In the genomic region with DNA sequence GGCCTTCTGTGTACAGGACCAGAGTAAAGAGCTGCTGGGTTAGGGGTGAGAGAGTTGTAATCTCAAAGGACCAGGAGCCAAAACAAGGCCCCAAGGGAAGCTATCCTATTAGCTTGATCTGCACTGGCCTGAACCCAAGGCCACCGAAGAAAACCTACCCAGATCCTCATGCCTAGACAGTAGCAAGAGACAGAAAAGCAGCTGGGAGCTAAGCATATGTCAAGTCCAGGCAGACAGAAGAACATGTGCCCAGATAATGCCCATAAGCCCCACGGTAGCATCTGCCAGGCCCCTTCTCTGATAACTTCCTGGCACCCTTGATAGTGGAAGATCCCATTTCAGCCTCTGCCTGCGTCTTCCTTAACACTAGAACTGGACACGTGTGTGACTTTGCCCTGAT, we compare ENCODE assay signal across 22 mouse cellular contexts. TPM values are rescaled to one million over a fixed set of nuclear protein-coding genes. Genes with fewer than 3 reads are reported as not detected.
DNase-seq lines count a peak whose midpoint lies in the region; ATAC-seq lines count a peak whose summit lies in the region.
"Had no signal": no experiment of that assay in that cellular context is flagged by ENCODE, and none has a peak within 500 bp of the region (broad histone marks: within the 10 kb centered on the region; RNA-seq: fewer than 3 reads in every experiment).

No protein-coding gene starts in this region.

- intact Hi-C loops in left cerebral cortex, postnatal 4 days (cut with DNase I): no loop called here
- intact Hi-C loops in left cerebral cortex, postnatal 10 days (cut with DNase I): no loop called here

- no peaks in the 10 kb centered on the region for H3K9me3 ChIP-seq in heart, embryonic 15.5 days (replicated peaks)
- H3K9me3 ChIP-seq in limb, embryonic 12.5 days: no peaks in the 10 kb centered on the region
- H3K9me3 ChIP-seq: forebrain, embryonic 10.5 days; hindbrain, embryonic 13.5 days; liver, embryonic 13.5 days had no signal

- H3K4me1 ChIP-seq in heart, embryonic 15.5 days (replicated peaks): peaks cover 15% of the 10 kb centered on the region
- H3K4me1 ChIP-seq in limb, embryonic 12.5 days (replicated peaks): peaks cover 50% of the 10 kb centered on the region
- H3K4me1 ChIP-seq: forebrain, embryonic 10.5 days had no signal

- no peak overlapping the region for H3K4me3 ChIP-seq in heart, embryonic 15.5 days
- no peak overlapping the region for H3K4me3 ChIP-seq in limb, embryonic 12.5 days (replicated peaks)
- H3K4me3 ChIP-seq: forebrain, embryonic 10.5 days; hindbrain, embryonic 13.5 days; liver, embryonic 13.5 days had no signal

- no peak overlapping the region for H3K4me2 ChIP-seq in heart, embryonic 15.5 days
- H3K4me2 ChIP-seq in limb, embryonic 12.5 days: no peak overlapping the region
- H3K4me2 ChIP-seq: hindbrain, embryonic 13.5 days; liver, embryonic 13.5 days had no signal

- H3K27ac ChIP-seq in heart, embryonic 15.5 days: peak overlapping the region; percentile 39; the same call in 1 of the 2 replicates
- H3K27ac ChIP-seq in limb, embryonic 12.5 days: peak overlapping the region; percentile 69
- H3K27ac ChIP-seq: forebrain, embryonic 10.5 days; hindbrain, embryonic 13.5 days; liver, embryonic 13.5 days had no signal

- ATAC-seq in heart, embryonic 15.5 days (replicated peaks; ENCODE audit: insufficient number of reproducible peaks, insufficient read depth, low FRiP score, low read depth): no peak
- ATAC-seq in limb, embryonic 12.5 days (ENCODE audit: insufficient number of reproducible peaks, insufficient read depth, low FRiP score, low TSS enrichment, low read depth): no peak

- no peaks in the 10 kb centered on the region for H3K36me3 ChIP-seq in heart, embryonic 15.5 days
- H3K36me3 ChIP-seq in limb, embryonic 12.5 days: no peaks in the 10 kb centered on the region
- H3K36me3 ChIP-seq: forebrain, embryonic 10.5 days; hindbrain, embryonic 13.5 days; liver, embryonic 13.5 days had no signal

- 53% methylated on average over 4 of the region's 4 CpGs for WGBS in heart, embryonic 15.5 days
- 79% methylated on average over 4 of the region's 4 CpGs for WGBS in limb, embryonic 12.5 days

- no peak for DNase-seq in heart, adult 9 months (ENCODE audit: low spot score in 2 of 2)
- DNase-seq in left cerebral cortex, postnatal 4 days: peak; percentile 42
- DNase-seq in left cerebral cortex, postnatal 10 days (ENCODE audit: extremely low spot score in 1 of 2, low spot score in 2 of 2): no peak
- DNase-seq in skeletal muscle tissue, adult 2 months (ENCODE audit: low read depth, low spot score): peak; percentile 36
- no peak for DNase-seq in adrenal gland, adult 2 months
- DNase-seq: adrenal gland, postnatal 10 days; cerebellum, adult 18-20 months; kidney, postnatal 14 days; liver, embryonic 13.5 days; right cerebral cortex, postnatal 25 days; thymus, postnatal 36 days had no signal

- no peak overlapping the region for H3K9ac ChIP-seq in heart, embryonic 15.5 days
- no peak overlapping the region for H3K9ac ChIP-seq in limb, embryonic 12.5 days (replicated peaks)
- H3K9ac ChIP-seq: hindbrain, embryonic 13.5 days; liver, embryonic 13.5 days had no signal

- H3K27me3 ChIP-seq in heart, embryonic 15.5 days: no peaks in the 10 kb centered on the region; the same call in 1 of the 2 replicates
- peaks cover 55% of the 10 kb centered on the region for H3K27me3 ChIP-seq in limb, embryonic 12.5 days
- H3K27me3 ChIP-seq: hindbrain, embryonic 13.5 days; liver, embryonic 13.5 days had no signal

RNA-seq across cellular contexts. Expression of a gene that starts 30.9 kb away (rescaled TPM):
- polyA plus RNA-seq in heart, embryonic 15.5 days (2015; fragmentation: Nextera tagmentation; extraction: Ambion mirVana): 0.14 TPM in 1 of 2 replicates, not detected in the other
- not detected for total RNA-seq in left cerebral cortex, postnatal 4 days (2021)
- not detected for total RNA-seq in left cerebral cortex, postnatal 10 days (2021)
- not detected in 2 replicates for polyA plus RNA-seq in limb, embryonic 12.5 days (2016; fragmentation: Nextera tagmentation; extraction: Ambion mirVana)
- not detected for total RNA-seq in adrenal gland, adult 2 months (2021)
- polyA plus RNA-seq in adrenal gland, adult 2 months (2012; rRNA removed): not detected in 2 replicates
- total RNA-seq: adrenal gland, postnatal 10 days; ES-E14; granulocyte monocyte progenitor cell, adult 5-6 weeks; layer of hippocampus, postnatal 10 days; left cerebral cortex, postnatal 14 days had no signal
- polyA plus RNA-seq: embryonic facial prominence, embryonic 14.5 days; forebrain, embryonic 10.5 days; frontal cortex, adult 2 months; hindbrain, embryonic 13.5 days; liver, embryonic 13.5 days; lung, embryonic 16.5 days had no signal

RNA-seq across cellular contexts. Expression of a gene that starts 48.1 kb away (rescaled TPM):
- 18.8 and 29.3 TPM in 2 replicates for polyA plus RNA-seq in heart, embryonic 15.5 days (2015; fragmentation: Nextera tagmentation; extraction: Ambion mirVana)
- total RNA-seq in left cerebral cortex, postnatal 4 days (2021): 10 to 100 TPM; 53.8 to 54.4 TPM
- 100 to 1,000 TPM; 104 TPM for total RNA-seq in left cerebral cortex, postnatal 10 days (2021)
- polyA plus RNA-seq in limb, embryonic 12.5 days (2016; fragmentation: Nextera tagmentation; extraction: Ambion mirVana): 18.5 and 20.0 TPM in 2 replicates
- total RNA-seq in adrenal gland, adult 2 months (2021): 10 to 100 TPM; 23.3 to 23.8 TPM
- polyA plus RNA-seq in adrenal gland, adult 2 months (2012; rRNA removed): 182 and 191 TPM in 2 replicates

RNA-seq across cellular contexts. Expression of a gene that starts 59.4 kb away (rescaled TPM):
- polyA plus RNA-seq in heart, embryonic 15.5 days (2015; fragmentation: Nextera tagmentation; extraction: Ambion mirVana): 0.60 and 1.2 TPM in 2 replicates
- total RNA-seq in left cerebral cortex, postnatal 4 days (2021): 10 to 100 TPM; 63.1 to 63.3 TPM
- total RNA-seq in left cerebral cortex, postnatal 10 days (2021): 10 to 100 TPM; 73.2 to 82.6 TPM
- 8.3 and 9.9 TPM in 2 replicates for polyA plus RNA-seq in limb, embryonic 12.5 days (2016; fragmentation: Nextera tagmentation; extraction: Ambion mirVana)
- under 1 TPM; 0.14 to 0.23 TPM for total RNA-seq in adrenal gland, adult 2 months (2021)
- 0.58 and 0.90 TPM in 2 replicates for polyA plus RNA-seq in adrenal gland, adult 2 months (2012; rRNA removed)

Comparison
In these comparisons a context has a peak if more than half of its experiments do, and no peak if none do; other contexts are left out.
1. DNase-seq: peak in left cerebral cortex, postnatal 4 days (single experiment) and skeletal muscle tissue, adult 2 months (single experiment); none in heart, adult 9 months (0 of 2), left cerebral cortex, postnatal 10 days (0 of 2) and adrenal gland, adult 2 months (single experiment).
2. RNA of a gene that starts 59.4 kb away (total RNA-seq): 73.2 to 82.6 TPM in left cerebral cortex, postnatal 10 days and 63.1 to 63.3 TPM in left cerebral cortex, postnatal 4 days; 0.14 to 0.23 TPM in adrenal gland, adult 2 months; every median in the first group is over 10 times any median in the second.